Mouse (Mus musculus) E14TG2a.4 (cell line): ENCODE data around the gene Il17rb.
A peak's percentile ranks its signal among the peaks of the same experiment; 100 is the strongest.

ENCODE experiments used
- H3K27me3 ChIP-seq: 2 replicates; pipeline ENCODE4 v1.6.1; 2014; ENCODE audit warnings: low read length, control low read depth; ENCODE audit not compliant: insufficient read depth
- H3K36me3 ChIP-seq: 2 replicates; pipeline ENCODE4 v1.6.1; 2014; ENCODE audit warnings: low read length, control low read depth; ENCODE audit not compliant: insufficient read depth
- H3K4me1 ChIP-seq: replicated peaks from 2 replicates; pipeline ENCODE4 v1.6.1; 2014; ENCODE audit warnings: low read depth, low read length, control low read depth
- H3K4me3 ChIP-seq: replicated peaks from 2 replicates; pipeline ENCODE4 v1.5.1; 2014; ENCODE audit warnings: mild to moderate bottlenecking, low read length
- H3K9me3 ChIP-seq: 2 replicates; pipeline ENCODE4 v1.6.1; 2014; ENCODE audit warnings: low read length, control low read depth
- CTCF ChIP-seq: conservative IDR thresholded peaks from 2 replicates; pipeline ENCODE4 v1.5.1; 2014; ENCODE audit warnings: low read length
- NANOG ChIP-seq: IDR thresholded peaks from 2 replicates; pipeline ENCODE4 v1.6.1; 2014; ENCODE audit warnings: borderline replicate concordance, low read length, mixed read lengths
- POU5F1 ChIP-seq: IDR thresholded peaks from 2 replicates; pipeline ENCODE4 v1.6.1; 2014; ENCODE audit warnings: low read length, borderline replicate concordance

Gene Il17rb

GRCm38 (mm10) chr14:30043356-30043940 is 34.8 kb upstream of the Il17rb start:
- Histone ChIP-seq H3K36me3 (no peaks in the 10 kb centered on the region), H3K27me3 (peaks cover 2% of the 10 kb centered on the region; the same call in 1 of the 2 replicates), H3K4me1 (no peaks in the 10 kb centered on the region), H3K4me3 (no peak overlapping the region), H3K9me3 (no peaks in the 10 kb centered on the region)
- TF ChIP-seq POU5F1 (no peak), CTCF (no peak), NANOG (no peak)

GRCm38 (mm10) chr14:30041836-30042235 is 33.1 kb upstream of the Il17rb start:
- Histone ChIP-seq H3K9me3 (no peaks in the 10 kb centered on the region), H3K4me3 (no peak overlapping the region), H3K4me1 (no peaks in the 10 kb centered on the region), H3K36me3 (no peaks in the 10 kb centered on the region), H3K27me3 (peaks cover 10% of the 10 kb centered on the region)
- TF ChIP-seq POU5F1 (no peak), CTCF (no peak), NANOG (no peak)

GRCm38 (mm10) chr14:30039413-30039812 is 30.7 kb upstream of the Il17rb start:
- TF ChIP-seq CTCF: no peak
- TF ChIP-seq NANOG: no peak
- TF ChIP-seq POU5F1: no peak
- H3K27me3 ChIP-seq: peaks cover 10% of the 10 kb centered on the region
- H3K4me1 ChIP-seq: 0 out of 2 replicates have a peak, but pooled peaks cover 4% of the 10 kb centered on the region
- no peaks in the 10 kb centered on the region for H3K36me3 ChIP-seq
- H3K9me3 ChIP-seq: no peaks in the 10 kb centered on the region
- no peak overlapping the region for H3K4me3 ChIP-seq

- Histone ChIP-seq H3K27me3 (peaks cover 17% of the 10 kb centered on the region), H3K9me3 (no peaks in the 10 kb centered on the region), H3K4me3 (no peak overlapping the region), H3K4me1 (0 out of 2 replicates have a peak, but pooled peaks cover 4% of the 10 kb centered on the region), H3K36me3 (no peaks in the 10 kb centered on the region)
- no peak for TF ChIP-seq CTCF
- TF ChIP-seq NANOG: no peak
- no peak for TF ChIP-seq POU5F1
Measured at GRCm38 (mm10) chr14:30038431-30038830, 29.7 kb upstream of the Il17rb start.

- Histone ChIP-seq H3K27me3 (peaks cover 25% of the 10 kb centered on the region), H3K4me3 (no peak overlapping the region), H3K36me3 (no peaks in the 10 kb centered on the region), H3K9me3 (no peaks in the 10 kb centered on the region), H3K4me1 (peaks cover 8% of the 10 kb centered on the region)
- TF ChIP-seq POU5F1: no peak
- no peak for TF ChIP-seq CTCF
- no peak for TF ChIP-seq NANOG
Measured at GRCm38 (mm10) chr14:30033405-30033804, 24.7 kb upstream of the Il17rb start.

- Histone ChIP-seq H3K36me3 (no peaks in the 10 kb centered on the region), H3K27me3 (peaks cover 9% of the 10 kb centered on the region), H3K4me3 (no peak overlapping the region), H3K4me1 (peaks cover 4% of the 10 kb centered on the region), H3K9me3 (no peaks in the 10 kb centered on the region)
- peak; percentile 70 for TF ChIP-seq CTCF
- no peak for TF ChIP-seq POU5F1
Measured at GRCm38 (mm10) chr14:30027378-30027777, 18.7 kb upstream of the Il17rb start.

- H3K36me3 ChIP-seq: no peaks in the 10 kb centered on the region
- H3K27me3 ChIP-seq: no peaks in the 10 kb centered on the region; the same call in 1 of the 2 replicates
- no peaks in the 10 kb centered on the region for H3K9me3 ChIP-seq
- no peaks in the 10 kb centered on the region for H3K4me1 ChIP-seq
- TF ChIP-seq POU5F1 (no peak), CTCF (no peak)
- no peak overlapping the region for H3K4me3 ChIP-seq
Measured at GRCm38 (mm10) chr14:30024387-30024786, 15.7 kb upstream of the Il17rb start.

GRCm38 (mm10) chr14:30022471-30022870 is 13.8 kb upstream of the Il17rb start:
- H3K9me3 ChIP-seq: no peaks in the 10 kb centered on the region
- H3K4me1 ChIP-seq: no peaks in the 10 kb centered on the region
- H3K27me3 ChIP-seq: no peaks in the 10 kb centered on the region; the same call in 1 of the 2 replicates
- no peaks in the 10 kb centered on the region for H3K36me3 ChIP-seq
- H3K4me3 ChIP-seq: no peak overlapping the region
- TF ChIP-seq NANOG: no peak
- no peak for TF ChIP-seq CTCF
- TF ChIP-seq POU5F1: no peak

- Histone ChIP-seq H3K4me1 (no peaks in the 10 kb centered on the region), H3K27me3 (no peaks in the 10 kb centered on the region; the same call in 1 of the 2 replicates), H3K4me3 (no peak overlapping the region), H3K36me3 (no peaks in the 10 kb centered on the region), H3K9me3 (no peaks in the 10 kb centered on the region)
- TF ChIP-seq NANOG (no peak), CTCF (no peak), POU5F1 (no peak)
Measured at GRCm38 (mm10) chr14:30019792-30020575, 11.3 kb upstream of the Il17rb start.
